ENCODE assay signal across 14 mouse cellular contexts in the genomic region with DNA sequence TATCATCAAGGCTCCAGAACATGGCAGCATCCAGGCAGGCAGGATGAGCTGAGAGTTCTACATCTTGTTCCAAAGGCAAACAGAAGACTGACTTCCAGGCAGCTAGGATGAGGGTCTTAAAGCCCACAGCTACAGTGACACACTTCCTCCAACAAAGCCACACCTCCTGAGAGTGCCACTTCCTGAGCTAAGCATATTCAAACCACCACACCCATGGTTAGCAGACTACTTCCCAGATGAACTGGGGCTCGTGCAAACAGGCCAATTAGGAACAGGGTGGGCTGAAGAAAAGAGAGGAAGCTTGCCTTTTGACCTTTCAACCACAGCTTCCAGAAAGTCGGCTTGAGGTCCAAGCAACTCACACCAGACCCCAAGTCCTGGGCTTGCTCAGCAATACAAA.
DNase-seq lines count a peak whose midpoint lies in the region; ATAC-seq lines count a peak whose summit lies in the region.
"Had no signal": no experiment of that assay in that cellular context is flagged by ENCODE, and none has a peak within 500 bp of the region (broad histone marks: within the 10 kb centered on the region; RNA-seq: fewer than 3 reads in every experiment).

No protein-coding gene starts in this region.

- H3K9ac ChIP-seq in liver, embryonic 13.5 days, result no peak overlapping the region
- no peak overlapping the region for H3K9ac ChIP-seq in liver, embryonic 11.5 days (ENCODE audit: low read depth, low read length)
- H3K9ac ChIP-seq: heart, embryonic 13.5 days; liver, embryonic 15.5 days; midbrain, embryonic 15.5 days had no signal

- no peaks in the 10 kb centered on the region for H3K36me3 ChIP-seq in liver, embryonic 13.5 days
- no peaks in the 10 kb centered on the region for H3K36me3 ChIP-seq in liver, embryonic 11.5 days (ENCODE audit: control insufficient read depth, insufficient read depth, low read length)
- H3K36me3 ChIP-seq in limb, embryonic 10.5 days, result no peaks in the 10 kb centered on the region
- H3K36me3 ChIP-seq: heart, embryonic 13.5 days; liver, embryonic 15.5 days; midbrain, embryonic 15.5 days had no signal

- H3K4me2 ChIP-seq in liver, embryonic 13.5 days, result no peak overlapping the region
- no peak overlapping the region for H3K4me2 ChIP-seq in liver, embryonic 11.5 days
- H3K4me2 ChIP-seq: liver, embryonic 15.5 days; midbrain, embryonic 15.5 days had no signal

- H3K9me3 ChIP-seq in liver, embryonic 13.5 days (replicated peaks), result no peaks in the 10 kb centered on the region
- no peaks in the 10 kb centered on the region for H3K9me3 ChIP-seq in liver, embryonic 11.5 days (ENCODE audit: control insufficient read depth, low read length)
- no peaks in the 10 kb centered on the region for H3K9me3 ChIP-seq in limb, embryonic 10.5 days (replicated peaks)
- H3K9me3 ChIP-seq: heart, embryonic 13.5 days; liver, embryonic 15.5 days; midbrain, embryonic 15.5 days had no signal

- H3K27me3 ChIP-seq in liver, embryonic 13.5 days, result no peaks in the 10 kb centered on the region
- H3K27me3 ChIP-seq in liver, embryonic 11.5 days (replicated peaks; ENCODE audit: control insufficient read depth, insufficient read depth, low read length), result no peaks in the 10 kb centered on the region
- H3K27me3 ChIP-seq in limb, embryonic 10.5 days (ENCODE audit: low read depth, poor library complexity, severe bottlenecking), result no peaks in the 10 kb centered on the region
- H3K27me3 ChIP-seq: heart, embryonic 13.5 days; liver, embryonic 15.5 days had no signal

- WGBS in liver, embryonic 13.5 days (ENCODE audit: insufficient replicate concordance), result 19% methylated on average over 2 of the region's 2 CpGs
- WGBS in liver, embryonic 11.5 days, result 23% methylated on average over 2 of the region's 2 CpGs
- 20% methylated on average over 2 of the region's 2 CpGs for WGBS in limb, embryonic 10.5 days

- H3K4me3 ChIP-seq in liver, embryonic 13.5 days (replicated peaks), result no peak overlapping the region
- H3K4me3 ChIP-seq in liver, embryonic 11.5 days (ENCODE audit: low read depth, low read length), result no peak overlapping the region
- H3K4me3 ChIP-seq in limb, embryonic 10.5 days, result no peak overlapping the region
- H3K4me3 ChIP-seq: heart, embryonic 13.5 days; liver, embryonic 15.5 days; midbrain, embryonic 15.5 days had no signal

- H3K27ac ChIP-seq in liver, embryonic 13.5 days, result 0 out of 2 replicates have a peak overlapping the region, but pooled peaks have one; percentile 5
- no peak overlapping the region for H3K27ac ChIP-seq in liver, embryonic 11.5 days (ENCODE audit: low read depth, low read length)
- peak overlapping the region; percentile 76 for H3K27ac ChIP-seq in limb, embryonic 10.5 days
- H3K27ac ChIP-seq: hindbrain, postnatal 0 days; liver, embryonic 15.5 days; midbrain, embryonic 15.5 days had no signal

- H3K4me1 ChIP-seq in liver, embryonic 13.5 days (replicated peaks), result peaks cover 29% of the 10 kb centered on the region
- peaks cover 6% of the 10 kb centered on the region for H3K4me1 ChIP-seq in liver, embryonic 11.5 days (replicated peaks; ENCODE audit: control insufficient read depth, insufficient read depth, low read length)
- peaks cover 91% of the 10 kb centered on the region for H3K4me1 ChIP-seq in limb, embryonic 10.5 days

- no peak for ATAC-seq in liver, embryonic 13.5 days (ENCODE audit: low read depth)
- ATAC-seq in liver, embryonic 11.5 days (replicated peaks; ENCODE audit: low FRiP score), result no peak
- ATAC-seq: hindbrain, postnatal 0 days; midbrain, embryonic 15.5 days had no signal

- no peak for DNase-seq in liver, embryonic 13.5 days
- no peak for DNase-seq in liver, embryonic 11.5 days (ENCODE audit: low spot score)
- DNase-seq in ES-CJ7 (ENCODE audit: low read depth, low spot score), result peak; percentile 85
- DNase-seq in limb, embryonic 10.5 days (ENCODE audit: low spot score), result no peak
- peak; percentile 57 for DNase-seq in thymus, postnatal 0 days (ENCODE audit: low spot score)
- DNase-seq in frontal cortex, postnatal 36 days (ENCODE audit: low spot score in 2 of 2), result no peak
- no peak for DNase-seq in gastrocnemius, postnatal 4 days (ENCODE audit: low spot score in 2 of 2)
- no peak for DNase-seq in c-Kit-positive CD71-positive TER-119-positive erythroid progenitor cells, embryonic 14.5 days (ENCODE audit: low spot score)
- DNase-seq: cerebellum, postnatal 25 days; kidney, postnatal 36 days had no signal

Comparison
In these comparisons a context has a peak if more than half of its experiments do, and no peak if none do; other contexts are left out.
1. DNase-seq: peak in ES-CJ7 (single experiment) and thymus, postnatal 0 days (single experiment); none in liver, embryonic 13.5 days (single experiment), liver, embryonic 11.5 days (single experiment), limb, embryonic 10.5 days (single experiment), frontal cortex, postnatal 36 days (0 of 2), gastrocnemius, postnatal 4 days (0 of 2) and c-Kit-positive CD71-positive TER-119-positive erythroid progenitor cells, embryonic 14.5 days (single experiment).